Mouse (Mus musculus) spleen, adult 12 weeks (tissue): ENCODE results near the gene Rwdd4a.

Experiments used
- DNase-seq: peaks from one replicate; pipeline ENCODE4 v3.0.0; 2022; ENCODE audit warnings: low spot score

Gene Rwdd4a

DNA sequence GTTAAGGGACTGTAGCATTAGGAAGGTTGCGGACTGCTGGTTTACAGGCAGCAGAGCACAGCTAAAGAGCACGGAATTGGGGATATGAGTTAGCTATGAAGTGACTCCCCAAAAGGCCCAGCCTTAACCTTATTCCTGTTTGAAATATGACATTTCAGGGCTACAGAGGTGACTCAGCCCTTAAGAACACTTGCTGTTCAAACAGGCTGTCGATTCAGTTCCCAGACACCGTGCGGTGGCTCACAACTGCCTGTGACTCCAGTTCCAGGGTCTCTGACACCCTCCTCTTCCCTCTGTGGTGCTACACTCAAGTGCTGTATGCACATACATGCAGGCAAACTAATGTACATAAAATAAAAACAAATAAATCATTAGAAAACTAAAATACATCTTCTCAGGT, 55.2 kb downstream of the Rwdd4a start:
- no peak for DNase-seq

DNA sequence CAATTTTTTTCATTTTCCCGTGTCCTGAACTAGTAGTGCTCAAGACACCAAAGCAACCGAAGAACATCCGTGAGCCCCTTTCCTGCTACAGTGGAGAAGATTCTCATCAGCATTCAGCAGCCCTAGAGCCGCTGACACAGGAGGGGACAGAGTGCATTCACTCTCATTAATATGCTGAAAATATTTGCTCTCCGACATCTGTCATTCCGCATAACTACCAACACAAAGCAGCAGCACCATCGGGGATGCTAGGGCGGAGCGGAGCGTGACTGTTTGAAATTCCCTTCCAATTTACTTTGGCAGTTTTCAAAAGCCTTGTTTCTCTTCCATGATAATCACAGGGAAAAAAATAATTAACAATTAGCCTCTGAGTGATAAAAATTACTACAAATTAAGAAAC, 56.9 kb downstream of the Rwdd4a start:
- no peak for DNase-seq

DNA sequence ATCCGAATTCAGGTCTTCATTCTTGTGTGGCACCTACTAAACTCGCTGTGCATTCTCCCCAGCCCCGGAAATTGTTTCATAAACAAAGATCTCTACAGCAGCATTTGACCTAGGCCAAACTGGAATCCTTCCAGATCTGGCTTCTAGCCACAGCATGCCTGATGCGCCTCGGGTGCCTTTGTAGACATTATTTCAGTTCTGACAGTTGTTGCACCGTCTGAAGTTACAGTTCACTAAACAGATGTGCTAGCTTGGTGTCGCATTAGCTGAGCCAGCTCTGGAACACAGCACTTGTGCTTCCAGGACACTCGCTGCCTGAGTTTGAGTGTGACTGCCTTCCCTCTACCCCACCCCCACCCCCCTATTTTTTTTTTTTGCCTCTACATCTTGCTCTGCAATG, 67.2 kb downstream of the Rwdd4a start:
- no peak for DNase-seq
